Mouse (Mus musculus): ENCODE measurements around the gene Slc26a5. TPM values are rescaled to one million over a fixed set of nuclear protein-coding genes. Genes with fewer than 3 reads are reported as not detected.

Slc26a5 gene
- polyA plus RNA-seq, 1 experiment from 2014 or later: 0.17 TPM

- Histone ChIP-seq H3K9me3 (no peaks in the 10 kb centered on the region), H3K4me1 (no peaks in the 10 kb centered on the region), H3K27ac (no peak overlapping the region), H3K4me3 (no peak overlapping the region), H3K36me3 (replicated peaks) (no peaks in the 10 kb centered on the region), H3K27me3 (replicated peaks) (no peaks in the 10 kb centered on the region), H3K4me2 (no peak overlapping the region), H3K9ac (no peak overlapping the region)
- ATAC-seq (replicated peaks): no peak
- 89% methylated on average over 7 of the region's 7 CpGs for WGBS
Measured at GRCm38 (mm10) chr5:21858653-21859052, 6.8 kb downstream of the Slc26a5 start.

- 45% methylated on average over 10 of the region's 10 CpGs for WGBS
- Histone ChIP-seq H3K27me3 (replicated peaks) (no peaks in the 10 kb centered on the region), H3K36me3 (replicated peaks) (no peaks in the 10 kb centered on the region), H3K27ac (no peak overlapping the region), H3K4me1 (no peaks in the 10 kb centered on the region), H3K9me3 (no peaks in the 10 kb centered on the region), H3K9ac (no peak overlapping the region), H3K4me2 (no peak overlapping the region), H3K4me3 (no peak overlapping the region)
- ATAC-seq (replicated peaks): 0 out of 2 replicates have a peak, but pooled peaks have one; percentile 54
Measured at GRCm38 (mm10) chr5:21851679-21852340, 13.6 kb downstream of the Slc26a5 start.

GRCm38 (mm10) chr5:21847438-21847837 is 18.0 kb downstream of the Slc26a5 start:
- H3K27ac ChIP-seq: no peak overlapping the region
- H3K36me3 ChIP-seq (replicated peaks): no peaks in the 10 kb centered on the region
- H3K4me3 ChIP-seq: no peak overlapping the region
- H3K9me3 ChIP-seq: no peaks in the 10 kb centered on the region
- no peak for ATAC-seq (replicated peaks)
- WGBS: 88% methylated on average over 6 of the region's 6 CpGs
- H3K4me2 ChIP-seq: no peak overlapping the region
- H3K9ac ChIP-seq: no peak overlapping the region
- H3K27me3 ChIP-seq (replicated peaks): no peaks in the 10 kb centered on the region
- H3K4me1 ChIP-seq: no peaks in the 10 kb centered on the region

GRCm38 (mm10) chr5:21846616-21847290 is 18.7 kb downstream of the Slc26a5 start:
- Histone ChIP-seq H3K27me3 (replicated peaks) (no peaks in the 10 kb centered on the region), H3K27ac (no peak overlapping the region), H3K9me3 (no peaks in the 10 kb centered on the region), H3K36me3 (replicated peaks) (no peaks in the 10 kb centered on the region), H3K4me2 (no peak overlapping the region), H3K9ac (no peak overlapping the region), H3K4me1 (no peaks in the 10 kb centered on the region), H3K4me3 (no peak overlapping the region)
- no peak for ATAC-seq (replicated peaks)
- WGBS: 89% methylated on average over 20 of the region's 20 CpGs

GRCm38 (mm10) chr5:21844676-21845075 is 20.7 kb downstream of the Slc26a5 start:
- Histone ChIP-seq H3K27ac (no peak overlapping the region), H3K4me1 (no peaks in the 10 kb centered on the region)

GRCm38 (mm10) chr5:21831761-21832160 is 33.6 kb downstream of the Slc26a5 start:
- 87% methylated on average over 3 of the region's 3 CpGs for WGBS
- no peaks in the 10 kb centered on the region for H3K4me1 ChIP-seq
- no peak overlapping the region for H3K4me2 ChIP-seq
- no peak overlapping the region for H3K27ac ChIP-seq
- H3K27me3 ChIP-seq (replicated peaks): no peaks in the 10 kb centered on the region
- H3K9me3 ChIP-seq: no peaks in the 10 kb centered on the region
- no peak overlapping the region for H3K4me3 ChIP-seq
- no peak overlapping the region for H3K9ac ChIP-seq
- ATAC-seq (replicated peaks): no peak
- H3K36me3 ChIP-seq (replicated peaks): no peaks in the 10 kb centered on the region

More at GRCm38 (mm10) chr5:21844676-21845075, 20.7 kb downstream of the Slc26a5 start:
- no peak for ATAC-seq (replicated peaks)
- H3K4me2 ChIP-seq: no peak overlapping the region
- no peaks in the 10 kb centered on the region for H3K27me3 ChIP-seq (replicated peaks)
- no peaks in the 10 kb centered on the region for H3K9me3 ChIP-seq
- no peak overlapping the region for H3K4me3 ChIP-seq
- no peak overlapping the region for H3K9ac ChIP-seq
- WGBS: 71% methylated on average over 4 of the region's 4 CpGs
- no peaks in the 10 kb centered on the region for H3K36me3 ChIP-seq (replicated peaks)

- no peaks in the 10 kb centered on the region for H3K36me3 ChIP-seq (replicated peaks)
- ATAC-seq (replicated peaks): no peak
Measured at GRCm38 (mm10) chr5:21828855-21829254, 36.5 kb downstream of the Slc26a5 start.

GRCm38 (mm10) chr5:21827643-21828042 is 37.8 kb downstream of the Slc26a5 start:
- H3K9me3 ChIP-seq: no peaks in the 10 kb centered on the region
- ATAC-seq (replicated peaks): no peak
- no peak overlapping the region for H3K4me3 ChIP-seq
- no peak overlapping the region for H3K27ac ChIP-seq
- H3K27me3 ChIP-seq (replicated peaks): no peaks in the 10 kb centered on the region
- no peak overlapping the region for H3K4me2 ChIP-seq
- H3K36me3 ChIP-seq (replicated peaks): no peaks in the 10 kb centered on the region
- 27% methylated on average over 6 of the region's 6 CpGs for WGBS
- no peak overlapping the region for H3K9ac ChIP-seq
- H3K4me1 ChIP-seq: no peaks in the 10 kb centered on the region

More at GRCm38 (mm10) chr5:21828855-21829254, 36.5 kb downstream of the Slc26a5 start:
- no peak overlapping the region for H3K9ac ChIP-seq
- H3K4me2 ChIP-seq: no peak overlapping the region
- 67% methylated on average over 4 of the region's 4 CpGs for WGBS
- H3K27ac ChIP-seq: no peak overlapping the region
- H3K9me3 ChIP-seq: no peaks in the 10 kb centered on the region
- H3K4me1 ChIP-seq: no peaks in the 10 kb centered on the region
- no peak overlapping the region for H3K4me3 ChIP-seq
- H3K27me3 ChIP-seq (replicated peaks): no peaks in the 10 kb centered on the region

- Histone ChIP-seq H3K27ac (no peak overlapping the region), H3K36me3 (replicated peaks) (no peaks in the 10 kb centered on the region), H3K27me3 (replicated peaks) (no peaks in the 10 kb centered on the region), H3K4me1 (no peaks in the 10 kb centered on the region), H3K9ac (no peak overlapping the region), H3K9me3 (no peaks in the 10 kb centered on the region), H3K4me2 (no peak overlapping the region), H3K4me3 (no peak overlapping the region)
- no peak for ATAC-seq (replicated peaks)
- WGBS: 14% methylated on average over 7 of the region's 7 CpGs
Measured at GRCm38 (mm10) chr5:21826370-21826769, 39.0 kb downstream of the Slc26a5 start.

- WGBS: 35% methylated on average over 1 of the region's 1 CpGs
- Histone ChIP-seq H3K9ac (no peak overlapping the region), H3K9me3 (no peaks in the 10 kb centered on the region), H3K4me2 (no peak overlapping the region), H3K36me3 (replicated peaks) (no peaks in the 10 kb centered on the region), H3K27ac (no peak overlapping the region), H3K27me3 (replicated peaks) (no peaks in the 10 kb centered on the region), H3K4me3 (no peak overlapping the region), H3K4me1 (no peaks in the 10 kb centered on the region)
- no peak for ATAC-seq (replicated peaks)
Measured at GRCm38 (mm10) chr5:21813994-21814393, 51.4 kb downstream of the Slc26a5 start.

GRCm38 (mm10) chr5:21810924-21811323 is 54.5 kb downstream of the Slc26a5 start:
- H3K27me3 ChIP-seq (replicated peaks): no peaks in the 10 kb centered on the region
- H3K36me3 ChIP-seq (replicated peaks): no peaks in the 10 kb centered on the region
- H3K4me1 ChIP-seq: no peaks in the 10 kb centered on the region
- 78% methylated on average over 10 of the region's 10 CpGs for WGBS
- no peaks in the 10 kb centered on the region for H3K9me3 ChIP-seq
- no peak for ATAC-seq (replicated peaks)
- no peak overlapping the region for H3K4me3 ChIP-seq
- no peak overlapping the region for H3K4me2 ChIP-seq
- H3K9ac ChIP-seq: no peak overlapping the region
- no peak overlapping the region for H3K27ac ChIP-seq

- no peak overlapping the region for H3K9ac ChIP-seq
- H3K4me1 ChIP-seq: no peaks in the 10 kb centered on the region
- H3K4me2 ChIP-seq: no peak overlapping the region
- 88% methylated on average over 4 of the region's 4 CpGs for WGBS
- H3K4me3 ChIP-seq: no peak overlapping the region
- no peaks in the 10 kb centered on the region for H3K27me3 ChIP-seq (replicated peaks)
- peaks cover 29% of the 10 kb centered on the region for H3K36me3 ChIP-seq (replicated peaks)
- no peak overlapping the region for H3K27ac ChIP-seq
- no peak for ATAC-seq (replicated peaks)
- no peaks in the 10 kb centered on the region for H3K9me3 ChIP-seq
Measured at GRCm38 (mm10) chr5:21804837-21805236, 60.6 kb downstream of the Slc26a5 start.

GRCm38 (mm10) chr5:21803691-21804188 is 61.7 kb downstream of the Slc26a5 start:
- Histone ChIP-seq H3K4me1 (no peaks in the 10 kb centered on the region), H3K9me3 (no peaks in the 10 kb centered on the region), H3K27me3 (replicated peaks) (no peaks in the 10 kb centered on the region), H3K36me3 (replicated peaks) (peaks cover 29% of the 10 kb centered on the region), H3K4me3 (no peak overlapping the region), H3K27ac (no peak overlapping the region), H3K9ac (no peak overlapping the region), H3K4me2 (no peak overlapping the region)
- WGBS: 88% methylated on average over 12 of the region's 12 CpGs
- ATAC-seq (replicated peaks): no peak

Data from midbrain, embryonic 15.5 days (tissue).